Mouse (Mus musculus): ENCODE results near the gene Il17rd. TPM values are rescaled to one million over a fixed set of nuclear protein-coding genes. Genes with fewer than 3 reads are reported as not detected.
A peak's percentile ranks its signal among the peaks of the same experiment; 100 is the strongest.

Il17rd gene
- polyA plus RNA-seq, 1 experiment from 2014 or later, result 5.7 TPM

DNA sequence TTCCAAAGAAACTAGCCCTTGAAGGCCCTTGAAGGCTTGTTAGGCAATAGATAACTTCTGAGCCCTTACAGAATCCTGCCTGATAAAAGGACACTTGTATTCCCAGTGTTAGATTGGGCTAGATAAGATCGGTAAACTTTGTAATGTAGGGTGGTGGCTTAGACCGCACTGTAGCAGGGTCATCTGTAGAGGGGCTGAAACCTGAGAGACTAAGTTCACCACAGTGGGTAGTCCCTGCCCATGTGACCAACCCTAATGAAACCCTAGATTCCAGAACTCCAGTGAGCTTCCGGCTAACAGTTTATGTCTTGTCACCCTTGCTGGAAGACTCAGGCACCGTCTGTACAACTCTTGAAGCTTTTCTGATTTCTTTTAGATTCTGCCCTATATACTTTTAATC lies 25.1 kb upstream of the Il17rd start:
- ATAC-seq (ENCODE audit: low FRiP score) (no peak), DNase-seq (ENCODE audit: low spot score) (no peak)
- no peak overlapping the region for H3K9ac ChIP-seq (ENCODE audit: low read depth, low read length)
- H3K36me3 ChIP-seq (ENCODE audit: control insufficient read depth, insufficient read depth, low read length), result no peaks in the 10 kb centered on the region
- no peak overlapping the region for H3K27ac ChIP-seq (ENCODE audit: low read depth, low read length)
- H3K4me1 ChIP-seq (replicated peaks; ENCODE audit: control insufficient read depth, insufficient read depth, low read length), result no peaks in the 10 kb centered on the region
- H3K27me3 ChIP-seq (ENCODE audit: control insufficient read depth, insufficient read depth, low read length), result no peaks in the 10 kb centered on the region
- H3K9me3 ChIP-seq (ENCODE audit: control insufficient read depth, low read length), result no peaks in the 10 kb centered on the region
- no peak overlapping the region for H3K4me2 ChIP-seq (replicated peaks; ENCODE audit: low read depth, low read length)
- 65% methylated on average over 4 of the region's 4 CpGs for WGBS
- no peak overlapping the region for H3K4me3 ChIP-seq (ENCODE audit: low read depth, low read length)

GRCm38 (mm10) chr14:27017936-27018335 lies 20.8 kb upstream of the Il17rd start:
- no peaks in the 10 kb centered on the region for H3K9me3 ChIP-seq (ENCODE audit: control insufficient read depth, low read length)
- WGBS, result 92% methylated on average over 2 of the region's 2 CpGs
- H3K9ac ChIP-seq (ENCODE audit: low read depth, low read length), result no peak overlapping the region
- no peaks in the 10 kb centered on the region for H3K36me3 ChIP-seq (ENCODE audit: control insufficient read depth, insufficient read depth, low read length)
- no peaks in the 10 kb centered on the region for H3K27me3 ChIP-seq (ENCODE audit: control insufficient read depth, insufficient read depth, low read length)
- H3K4me3 ChIP-seq (ENCODE audit: low read depth, low read length), result no peak overlapping the region
- H3K4me2 ChIP-seq (replicated peaks; ENCODE audit: low read depth, low read length), result no peak overlapping the region
- H3K4me1 ChIP-seq (replicated peaks; ENCODE audit: control insufficient read depth, insufficient read depth, low read length), result no peaks in the 10 kb centered on the region
- ATAC-seq (ENCODE audit: low FRiP score) (no peak), DNase-seq (ENCODE audit: low spot score) (no peak)
- H3K27ac ChIP-seq (ENCODE audit: low read depth, low read length), result no peak overlapping the region

DNA sequence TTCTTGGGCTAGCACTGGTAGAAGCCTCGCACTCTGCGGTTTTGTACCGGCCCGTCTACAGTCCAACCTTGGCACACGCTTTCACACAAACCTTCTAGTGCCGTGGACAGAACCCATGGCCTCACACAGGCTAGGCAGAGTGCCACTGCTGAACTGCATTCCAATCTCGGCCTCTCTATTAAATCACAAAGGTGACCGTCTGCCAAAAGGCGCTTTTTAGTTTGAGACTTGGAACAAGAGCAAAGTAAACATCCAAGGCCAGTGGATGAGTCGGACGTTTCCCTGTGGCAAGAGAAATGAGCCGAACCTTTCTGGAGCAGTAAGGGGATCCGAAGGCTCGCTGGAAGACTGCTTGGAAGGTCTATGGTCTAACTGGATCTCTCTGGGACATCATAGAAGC lies 18.9 kb upstream of the Il17rd start:
- Histone ChIP-seq H3K4me3 (ENCODE audit: low read depth, low read length) (no peak overlapping the region), H3K27ac (ENCODE audit: low read depth, low read length) (no peak overlapping the region), H3K9ac (ENCODE audit: low read depth, low read length) (no peak overlapping the region), H3K4me1 (replicated peaks; ENCODE audit: control insufficient read depth, insufficient read depth, low read length) (no peaks in the 10 kb centered on the region), H3K36me3 (ENCODE audit: control insufficient read depth, insufficient read depth, low read length) (no peaks in the 10 kb centered on the region), H3K27me3 (ENCODE audit: control insufficient read depth, insufficient read depth, low read length) (no peaks in the 10 kb centered on the region), H3K9me3 (ENCODE audit: control insufficient read depth, low read length) (no peaks in the 10 kb centered on the region), H3K4me2 (replicated peaks; ENCODE audit: low read depth, low read length) (no peak overlapping the region)
- WGBS, result 92% methylated on average over 14 of the region's 14 CpGs
- ATAC-seq (ENCODE audit: low FRiP score), result no peak
- DNase-seq (ENCODE audit: low spot score), result no peak

- no peaks in the 10 kb centered on the region for H3K4me1 ChIP-seq (replicated peaks; ENCODE audit: control insufficient read depth, insufficient read depth, low read length)
- H3K4me2 ChIP-seq (replicated peaks; ENCODE audit: low read depth, low read length), result no peak overlapping the region
- DNase-seq (ENCODE audit: low spot score) (peak; percentile 78), ATAC-seq (ENCODE audit: low FRiP score) (no peak)
- no peak overlapping the region for H3K4me3 ChIP-seq (ENCODE audit: low read depth, low read length)
- WGBS, result 49% methylated on average over 11 of the region's 11 CpGs
- no peaks in the 10 kb centered on the region for H3K27me3 ChIP-seq (ENCODE audit: control insufficient read depth, insufficient read depth, low read length)
- H3K9ac ChIP-seq (ENCODE audit: low read depth, low read length), result no peak overlapping the region
- H3K9me3 ChIP-seq (ENCODE audit: control insufficient read depth, low read length), result no peaks in the 10 kb centered on the region
- no peak overlapping the region for H3K27ac ChIP-seq (ENCODE audit: low read depth, low read length)
- no peaks in the 10 kb centered on the region for H3K36me3 ChIP-seq (ENCODE audit: control insufficient read depth, insufficient read depth, low read length)
Observed at GRCm38 (mm10) chr14:27022876-27023275, 15.9 kb upstream of the Il17rd start.

GRCm38 (mm10) chr14:27024664-27025063 lies 14.1 kb upstream of the Il17rd start:
- H3K4me3 ChIP-seq (ENCODE audit: low read depth, low read length), result no peak overlapping the region
- WGBS, result 86% methylated on average over 4 of the region's 4 CpGs

DNA sequence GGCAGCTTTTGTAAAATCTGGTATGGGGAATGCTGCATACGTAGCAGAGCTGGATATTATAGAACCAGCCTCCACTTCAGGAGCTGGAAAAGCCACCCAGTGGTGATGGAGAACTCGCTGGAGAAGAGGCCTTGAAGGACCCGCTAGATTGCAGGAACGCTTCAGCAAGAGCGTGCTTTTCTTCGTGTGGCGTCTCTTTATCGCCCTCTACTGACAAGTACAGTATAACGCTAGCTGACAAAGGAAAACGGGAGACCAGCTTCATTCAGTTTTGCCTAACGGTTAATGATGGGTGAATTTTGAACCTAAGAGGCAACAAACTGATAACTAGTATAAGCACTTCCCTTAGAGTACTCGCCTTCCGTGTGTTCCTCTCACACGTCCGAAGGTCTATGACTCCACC lies 9.0 kb upstream of the Il17rd start:
- ATAC-seq (ENCODE audit: low FRiP score), result no peak
- no peaks in the 10 kb centered on the region for H3K27me3 ChIP-seq (ENCODE audit: control insufficient read depth, insufficient read depth, low read length)
- H3K4me1 ChIP-seq (replicated peaks; ENCODE audit: control insufficient read depth, insufficient read depth, low read length), result no peaks in the 10 kb centered on the region
- H3K4me3 ChIP-seq (ENCODE audit: low read depth, low read length), result no peak overlapping the region
- no peak overlapping the region for H3K9ac ChIP-seq (ENCODE audit: low read depth, low read length)
- no peak overlapping the region for H3K27ac ChIP-seq (ENCODE audit: low read depth, low read length)
- DNase-seq (ENCODE audit: low spot score), result peak; percentile 84
- H3K9me3 ChIP-seq (ENCODE audit: control insufficient read depth, low read length), result no peaks in the 10 kb centered on the region
- no peaks in the 10 kb centered on the region for H3K36me3 ChIP-seq (ENCODE audit: control insufficient read depth, insufficient read depth, low read length)
- no peak overlapping the region for H3K4me2 ChIP-seq (replicated peaks; ENCODE audit: low read depth, low read length)
- WGBS, result 5% methylated on average over 15 of the region's 15 CpGs

More at GRCm38 (mm10) chr14:27024664-27025063, 14.1 kb upstream of the Il17rd start:
- Histone ChIP-seq H3K27ac (ENCODE audit: low read depth, low read length) (no peak overlapping the region), H3K9ac (ENCODE audit: low read depth, low read length) (no peak overlapping the region), H3K9me3 (ENCODE audit: control insufficient read depth, low read length) (no peaks in the 10 kb centered on the region), H3K4me2 (replicated peaks; ENCODE audit: low read depth, low read length) (no peak overlapping the region), H3K4me1 (replicated peaks; ENCODE audit: control insufficient read depth, insufficient read depth, low read length) (no peaks in the 10 kb centered on the region), H3K27me3 (ENCODE audit: control insufficient read depth, insufficient read depth, low read length) (no peaks in the 10 kb centered on the region), H3K36me3 (ENCODE audit: control insufficient read depth, insufficient read depth, low read length) (no peaks in the 10 kb centered on the region)
- DNase-seq (ENCODE audit: low spot score) (no peak), ATAC-seq (ENCODE audit: low FRiP score) (no peak)

DNA sequence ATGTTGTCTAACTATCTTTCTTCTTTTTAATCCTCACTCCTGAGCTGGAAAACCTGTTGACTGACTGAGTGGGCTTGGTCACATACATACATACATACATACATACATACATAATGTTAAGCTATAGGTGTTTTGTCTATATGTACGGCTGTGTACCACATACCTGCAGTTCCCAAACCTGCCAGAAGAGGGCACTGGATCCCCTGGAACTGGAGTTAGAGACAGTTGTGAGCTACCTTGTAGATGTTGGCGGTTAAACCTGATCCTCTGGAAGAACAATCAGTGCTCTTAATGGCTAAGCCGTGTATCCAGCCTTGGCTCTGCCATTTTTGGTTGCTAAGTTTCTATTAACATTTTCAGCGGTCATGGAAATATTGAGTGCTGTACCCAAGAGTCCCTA lies 7.6 kb upstream of the Il17rd start:
- peak; percentile 86 for DNase-seq (ENCODE audit: low spot score)
- Histone ChIP-seq H3K9ac (ENCODE audit: low read depth, low read length) (no peak overlapping the region), H3K4me3 (ENCODE audit: low read depth, low read length) (no peak overlapping the region), H3K9me3 (ENCODE audit: control insufficient read depth, low read length) (no peaks in the 10 kb centered on the region), H3K4me2 (replicated peaks; ENCODE audit: low read depth, low read length) (no peak overlapping the region), H3K36me3 (ENCODE audit: control insufficient read depth, insufficient read depth, low read length) (no peaks in the 10 kb centered on the region), H3K27ac (ENCODE audit: low read depth, low read length) (no peak overlapping the region), H3K27me3 (ENCODE audit: control insufficient read depth, insufficient read depth, low read length) (no peaks in the 10 kb centered on the region), H3K4me1 (replicated peaks; ENCODE audit: control insufficient read depth, insufficient read depth, low read length) (no peaks in the 10 kb centered on the region)
- 18% methylated on average over 4 of the region's 4 CpGs for WGBS
- ATAC-seq (ENCODE audit: low FRiP score), result no peak; the same call in 1 of the 2 replicates

DNA sequence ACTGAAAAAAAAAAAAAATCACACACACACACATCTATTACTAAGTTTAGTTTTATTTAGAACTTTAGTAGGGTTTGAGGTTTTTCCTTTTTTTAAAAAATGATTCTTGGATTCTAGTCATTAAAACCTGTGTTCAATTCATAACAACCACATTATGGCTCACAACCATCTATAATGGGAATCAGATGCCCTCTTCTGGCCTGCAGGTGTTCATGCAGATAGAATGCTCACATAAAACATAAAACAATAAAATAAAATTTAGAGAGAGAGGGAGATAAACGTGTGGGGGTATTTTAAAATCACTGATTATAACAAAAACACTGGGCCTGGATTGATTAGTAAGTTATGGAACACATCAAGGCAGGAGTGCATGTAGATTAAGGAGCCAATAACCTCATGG lies 1.2 kb upstream of the Il17rd start:
- Histone ChIP-seq H3K4me2 (replicated peaks; ENCODE audit: low read depth, low read length) (no peak overlapping the region), H3K4me1 (replicated peaks; ENCODE audit: control insufficient read depth, insufficient read depth, low read length) (no peaks in the 10 kb centered on the region), H3K36me3 (ENCODE audit: control insufficient read depth, insufficient read depth, low read length) (no peaks in the 10 kb centered on the region), H3K27me3 (ENCODE audit: control insufficient read depth, insufficient read depth, low read length) (0 out of 2 replicates have a peak, but pooled peaks cover 3% of the 10 kb centered on the region), H3K4me3 (ENCODE audit: low read depth, low read length) (no peak overlapping the region), H3K27ac (ENCODE audit: low read depth, low read length) (no peak overlapping the region), H3K9me3 (ENCODE audit: control insufficient read depth, low read length) (no peaks in the 10 kb centered on the region), H3K9ac (ENCODE audit: low read depth, low read length) (no peak overlapping the region)
- no peak for DNase-seq (ENCODE audit: low spot score)
- 74% methylated on average over 1 of the region's 1 CpGs for WGBS
- no peak for ATAC-seq (ENCODE audit: low FRiP score)

DNA sequence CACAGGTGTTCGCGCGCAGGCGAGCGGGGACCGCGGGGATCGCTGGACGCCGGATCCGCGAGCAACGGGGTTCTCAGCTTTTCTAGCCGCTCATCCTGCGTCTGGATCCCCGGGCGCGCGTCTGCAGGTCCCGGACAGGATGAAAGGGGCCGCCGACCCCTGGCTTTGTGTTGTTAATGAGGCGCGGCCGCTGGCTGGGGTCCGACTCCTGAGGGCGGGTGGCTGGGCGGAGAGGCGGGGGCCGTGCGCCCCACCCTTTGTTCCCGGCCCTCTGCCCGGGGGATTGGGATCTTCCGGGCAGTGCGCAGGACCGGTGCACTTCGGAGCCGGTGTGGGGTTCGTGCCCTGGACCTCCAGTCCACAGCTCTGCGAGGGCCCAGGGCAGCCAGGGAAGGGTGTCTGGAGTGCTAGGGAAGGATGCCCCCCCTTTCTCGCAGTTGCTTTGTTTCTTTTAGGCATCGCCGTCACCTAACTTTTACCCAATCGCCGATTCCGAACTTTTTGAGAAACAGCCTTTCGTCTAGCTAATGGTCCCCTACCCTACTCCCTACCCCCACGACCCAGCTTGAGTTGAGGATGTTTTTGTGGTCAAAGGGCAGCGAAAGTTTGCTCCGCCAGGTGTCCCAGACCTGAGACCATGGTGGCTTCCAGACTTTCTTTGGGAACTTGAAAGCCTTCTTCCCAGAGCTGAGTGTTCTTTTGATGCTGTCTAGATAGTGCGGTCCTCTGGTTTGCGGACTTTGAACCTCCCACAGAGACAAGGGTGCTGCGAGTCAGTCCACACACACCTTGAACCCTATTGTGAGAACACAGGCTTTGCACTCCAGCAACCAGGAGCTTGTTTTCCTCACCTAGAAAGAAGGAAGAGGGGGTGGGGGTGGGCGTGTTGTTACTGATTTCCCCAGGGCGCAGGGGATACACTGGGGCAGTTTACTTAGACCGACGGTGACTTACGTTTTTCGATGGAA lies 824 bp downstream of the Il17rd start:
- peak; percentile 75 for DNase-seq (ENCODE audit: low spot score)
- Histone ChIP-seq H3K4me2 (replicated peaks; ENCODE audit: low read depth, low read length) (peak overlapping the region; percentile 80), H3K9ac (ENCODE audit: low read depth, low read length) (peak overlapping the region; percentile 77), H3K36me3 (ENCODE audit: control insufficient read depth, insufficient read depth, low read length) (no peaks in the 10 kb centered on the region), H3K27me3 (ENCODE audit: control insufficient read depth, insufficient read depth, low read length) (0 out of 2 replicates have a peak, but pooled peaks cover 5% of the 10 kb centered on the region), H3K4me1 (replicated peaks; ENCODE audit: control insufficient read depth, insufficient read depth, low read length) (peaks cover 3% of the 10 kb centered on the region; the same call in 1 of the 2 replicates), H3K9me3 (ENCODE audit: control insufficient read depth, low read length) (no peaks in the 10 kb centered on the region), H3K27ac (ENCODE audit: low read depth, low read length) (peak overlapping the region; percentile 83), H3K4me3 (ENCODE audit: low read depth, low read length) (peak overlapping the region; percentile 90)
- peak; percentile 84 for ATAC-seq (ENCODE audit: low FRiP score)
- WGBS, result under 1% methylated on average over 54 of the region's 59 CpGs

All from hindbrain, embryonic 11.5 days (tissue).